Mouse (Mus musculus): Measurements from ENCODE around the gene Tsnaxip1.
"Not testable (repeated sequence)": the region's sequence is repeated elsewhere in the genome, so short reads cannot be mapped to it uniquely, and the experiment has no call there.

Tsnaxip1 gene

GRCm38 (mm10) chr8:105812511-105812910 lies 15.0 kb upstream of the Tsnaxip1 start:
- in situ Hi-C loops (cut with MboI, MseI): loop anchor here (5.0 kb wide), 1 partner anchor 50 kb away; no protein-coding TSS in a partner anchor

- in situ Hi-C loops (cut with MboI, MseI): loop anchor here (5.0 kb wide), 1 partner anchor 51 kb away; no protein-coding TSS in a partner anchor
Measured at GRCm38 (mm10) chr8:105813241-105813640, 14.3 kb upstream of the Tsnaxip1 start.

GRCm38 (mm10) chr8:105819659-105820058 lies 7.9 kb upstream of the Tsnaxip1 start:
- in situ Hi-C loops (cut with MboI, MseI): no loop called here

- in situ Hi-C loops (cut with MboI, MseI): no loop called here
Measured at GRCm38 (mm10) chr8:105820925-105821324, 6.6 kb upstream of the Tsnaxip1 start.

GRCm38 (mm10) chr8:105825506-105825905 lies 2.0 kb upstream of the Tsnaxip1 start:
- in situ Hi-C loops (cut with MboI, MseI): loop anchor here (5.0 kb wide), 1 partner anchor 37 kb away; the partner anchor contains the start of gene Nutf2

GRCm38 (mm10) chr8:105826379-105826778 lies 1.2 kb upstream of the Tsnaxip1 start:
- in situ Hi-C loops (cut with MboI, MseI): loop anchor here (5.0 kb wide), 1 partner anchor 36 kb away; the partner anchor contains the start of gene Nutf2

- in situ Hi-C loops (cut with MboI, MseI): not testable (repeated sequence)
Measured at GRCm38 (mm10) chr8:105833740-105834139, 6.2 kb downstream of the Tsnaxip1 start.

- in situ Hi-C loops (cut with MboI, MseI): no loop called here
Measured at GRCm38 (mm10) chr8:105835318-105835717, 7.8 kb downstream of the Tsnaxip1 start.

- in situ Hi-C loops (cut with MboI, MseI): no loop called here
Measured at GRCm38 (mm10) chr8:105836991-105837390, 9.5 kb downstream of the Tsnaxip1 start.

GRCm38 (mm10) chr8:105839209-105839608 lies 11.7 kb downstream of the Tsnaxip1 start:
- in situ Hi-C loops (cut with MboI, MseI): no loop called here

- in situ Hi-C loops (cut with MboI, MseI): no loop called here
Measured at GRCm38 (mm10) chr8:105846678-105847077, 19.1 kb downstream of the Tsnaxip1 start.

- in situ Hi-C loops (cut with MboI, MseI): no loop called here
Measured at GRCm38 (mm10) chr8:105850014-105850413, 22.5 kb downstream of the Tsnaxip1 start.

- in situ Hi-C loops (cut with MboI, MseI): no loop called here
Measured at GRCm38 (mm10) chr8:105850611-105851010, 23.1 kb downstream of the Tsnaxip1 start.

- in situ Hi-C loops (cut with MboI, MseI): no loop called here
Measured at GRCm38 (mm10) chr8:105851651-105852143, 24.2 kb downstream of the Tsnaxip1 start.

- in situ Hi-C loops (cut with MboI, MseI): no loop called here
Measured at GRCm38 (mm10) chr8:105852146-105852729, 24.7 kb downstream of the Tsnaxip1 start.

GRCm38 (mm10) chr8:105853178-105853577 lies 25.6 kb downstream of the Tsnaxip1 start, which contains the start of gene Cenpt:
Gene Cenpt, minus strand, starts transcription at chr8:105853278.
- in situ Hi-C loops (cut with MboI, MseI): no loop called here

GRCm38 (mm10) chr8:105854303-105854702 lies 26.8 kb downstream of the Tsnaxip1 start:
- in situ Hi-C loops (cut with MboI, MseI): no loop called here

GRCm38 (mm10) chr8:105854715-105855216 lies 27.2 kb downstream of the Tsnaxip1 start, which contains the start of gene Thap11:
Gene Thap11, plus strand, starts transcription at chr8:105855132.
- in situ Hi-C loops (cut with MboI, MseI): no loop called here

GRCm38 (mm10) chr8:105855248-105856167 lies 28.0 kb downstream of the Tsnaxip1 start:
- in situ Hi-C loops (cut with MboI, MseI): no loop called here

- in situ Hi-C loops (cut with MboI, MseI): no loop called here
Measured at GRCm38 (mm10) chr8:105856168-105856835, 28.8 kb downstream of the Tsnaxip1 start.

- in situ Hi-C loops (cut with MboI, MseI): no loop called here
Measured at GRCm38 (mm10) chr8:105858495-105858894, 31.0 kb downstream of the Tsnaxip1 start.
